Mouse (Mus musculus): ENCODE results near the gene Gm19426.
A peak's percentile ranks its signal among the peaks of the same experiment; 100 is the strongest.

DNA sequence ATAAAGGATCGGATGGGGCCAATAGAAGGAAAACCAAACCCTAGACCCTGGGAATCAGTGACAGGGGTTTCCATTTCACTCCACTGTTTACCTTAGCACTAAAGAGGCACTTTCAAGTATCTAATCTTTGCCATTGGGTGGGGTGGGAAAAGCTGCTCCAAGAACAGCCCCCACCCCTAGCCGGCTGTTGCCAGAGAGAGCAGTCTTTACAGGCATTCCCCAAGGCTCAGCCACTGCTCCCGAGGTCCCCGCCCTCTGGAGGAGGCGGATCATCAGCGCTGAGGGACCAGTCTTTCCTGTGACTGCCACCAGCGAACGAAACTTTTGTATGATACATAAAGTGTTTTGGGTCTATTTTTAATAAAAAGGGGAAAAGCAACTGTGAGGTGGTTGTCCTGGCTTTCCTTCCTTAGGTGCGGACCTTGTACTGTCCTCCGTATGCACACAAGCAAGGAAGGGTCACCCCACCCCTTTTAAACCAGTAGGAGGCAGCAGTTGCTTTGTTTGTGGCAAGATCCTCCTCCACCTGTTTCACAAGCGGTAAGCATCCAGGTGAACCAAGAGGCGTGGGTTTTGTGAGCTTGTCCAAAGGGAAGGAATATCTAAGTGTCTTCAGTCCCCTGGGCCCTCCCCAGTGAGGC, 5.1 kb downstream of the Gm19426 start:
- TF ChIP-seq CTCF (IDR thresholded peaks at IDR 0.05; ENCODE audit: extremely low read depth, insufficient read length, insufficient replicate concordance, low read depth, low read length): peak; percentile 77; the same call in 1 of the 2 replicates
- no peak for TF ChIP-seq POLR2A (IDR thresholded peaks at IDR 0.05; ENCODE audit: low read depth, low read length)

All from small intestine, adult 2 months (tissue).